Mouse (Mus musculus): ENCODE results near the gene Macf1.

- no peak for TF ChIP-seq CTCF (IDR thresholded peaks at IDR 0.05; ENCODE audit: extremely low read depth, insufficient read length, insufficient replicate concordance, low read depth, low read length)
- TF ChIP-seq POLR2A (IDR thresholded peaks at IDR 0.05; ENCODE audit: low read depth, low read length): no peak
Measured at GRCm38 (mm10) chr4:123587616-123588015, 96.5 kb downstream of the Macf1 start.
